In genomic region chr11:53411738-53412137, GRCm38 (mm10) we compare ENCODE assay signal across 10 mouse cellular contexts. TPM values are rescaled to one million over a fixed set of nuclear protein-coding genes. Genes with fewer than 3 reads are reported as not detected.
DNase-seq lines count a peak whose midpoint lies in the region; ATAC-seq and TF ChIP-seq lines count a peak whose summit lies in the region.
"Had no signal": no experiment of that assay in that cellular context is flagged by ENCODE, and none has a peak within 500 bp of the region (broad histone marks: within the 10 kb centered on the region; RNA-seq: fewer than 3 reads in every experiment).

No protein-coding gene starts in this region.

- peak; percentile 68 for DNase-seq in kidney, postnatal 0 days (ENCODE audit: low spot score)
- DNase-seq in kidney, postnatal 25 days = no peak
- peak; percentile 74 for DNase-seq in MEL (ENCODE audit: low read depth, low spot score)
- DNase-seq in brain, adult 2 months (ENCODE audit: low read depth, low spot score) = peak; percentile 72
- no peak for DNase-seq in kidney, postnatal 10 days
- DNase-seq in left cerebral cortex, postnatal 4 days = no peak

- ATAC-seq in kidney, postnatal 0 days (replicated peaks; ENCODE audit: low FRiP score, low read depth) = no peak
- peak; percentile 57 for ATAC-seq in megakaryocyte, adult 5-6 weeks (ENCODE audit: poor library complexity, severe bottlenecking)
- ATAC-seq: forebrain, embryonic 13.5 days had no signal

- no peak for TF ChIP-seq EP300 in MEL (IDR thresholded peaks at IDR 0.05; ENCODE audit: low read depth in 1 of 2, low read length in 2 of 2)

- peak; percentile 74 for TF ChIP-seq CTCF in kidney, postnatal 0 days (IDR thresholded peaks at IDR 0.05; ENCODE audit: low read depth)
- TF ChIP-seq CTCF in MEL (IDR thresholded peaks at IDR 0.05 in 2 of 3, conservative IDR thresholded peaks at IDR 0.05 in 1 of 3; ENCODE audit: control insufficient read depth in 1 of 3, insufficient read depth in 1 of 3, low read depth in 2 of 3, low read length in 3 of 3, poor library complexity in 1 of 3, severe bottlenecking in 1 of 3) = peak; percentile 47 to 85 (median 68)

- no peaks in the 10 kb centered on the region for H3K4me1 ChIP-seq in kidney, postnatal 0 days (replicated peaks; ENCODE audit: insufficient read depth, low read length)
- H3K4me1 ChIP-seq in MEL (ENCODE audit: control insufficient read depth in 1 of 2, insufficient read depth in 2 of 2, low read length in 2 of 2) = no peaks in the 10 kb centered on the region
- H3K4me1 ChIP-seq: forebrain, embryonic 13.5 days; kidney, embryonic 15.5 days; lung, embryonic 15.5 days had no signal

- H3K27me3 ChIP-seq in kidney, postnatal 0 days (ENCODE audit: insufficient read depth, low read length) = no peaks in the 10 kb centered on the region
- no peaks in the 10 kb centered on the region for H3K27me3 ChIP-seq in MEL (ENCODE audit: control insufficient read depth in 1 of 2, insufficient read depth in 2 of 2, low read length in 2 of 2)
- H3K27me3 ChIP-seq: forebrain, embryonic 13.5 days; kidney, embryonic 15.5 days; lung, embryonic 15.5 days had no signal

- H3K9me3 ChIP-seq in kidney, postnatal 0 days (replicated peaks; ENCODE audit: low read length) = no peaks in the 10 kb centered on the region
- H3K9me3 ChIP-seq in MEL (replicated peaks; ENCODE audit: insufficient read depth, low read length) = no peaks in the 10 kb centered on the region
- H3K9me3 ChIP-seq: forebrain, embryonic 13.5 days; kidney, embryonic 15.5 days; lung, embryonic 15.5 days had no signal

- no peak overlapping the region for H3K27ac ChIP-seq in kidney, postnatal 0 days
- H3K27ac ChIP-seq in MEL (ENCODE audit: control insufficient read depth, low read depth, low read length) = no peak overlapping the region
- H3K27ac ChIP-seq: forebrain, embryonic 13.5 days; kidney, embryonic 15.5 days; lung, embryonic 15.5 days had no signal

- peak; percentile 55 for TF ChIP-seq RAD21 in MEL (IDR thresholded peaks at IDR 0.05; ENCODE audit: low read depth, low read length)

- peaks cover 58% of the 10 kb centered on the region for H3K36me3 ChIP-seq in kidney, postnatal 0 days (ENCODE audit: insufficient read depth, low read length)
- H3K36me3 ChIP-seq in MEL (ENCODE audit: control insufficient read depth in 1 of 2, insufficient read depth in 2 of 2, low read length in 2 of 2) = peaks cover 0 to 71% of the 10 kb centered on the region in 2 experiments; a peak in 2 of 4 replicates

- intact Hi-C loops in left cerebral cortex, postnatal 4 days (cut with DNase I) = loop anchor here (5.0 to 10.0 kb wide), 2 partner anchors 34 to 127 kb away; no protein-coding TSS in a partner anchor

- TF ChIP-seq POLR2A in MEL (IDR thresholded peaks at IDR 0.05; ENCODE audit: control insufficient read depth in 1 of 2, insufficient read depth in 1 of 2, low read depth in 1 of 2, low read length in 2 of 2, poor library complexity in 1 of 2) = no peak

- H3K9ac ChIP-seq in kidney, postnatal 0 days (ENCODE audit: low read depth, low read length) = no peak overlapping the region
- H3K9ac ChIP-seq in MEL (ENCODE audit: control insufficient read depth, low read depth, low read length, poor library complexity, severe bottlenecking) = no peak overlapping the region
- H3K9ac ChIP-seq: forebrain, embryonic 13.5 days; kidney, embryonic 15.5 days; lung, embryonic 15.5 days had no signal

- H3K4me2 ChIP-seq in kidney, postnatal 0 days (ENCODE audit: low read length) = no peak overlapping the region
- H3K4me2 ChIP-seq: forebrain, embryonic 13.5 days; kidney, embryonic 15.5 days; lung, embryonic 15.5 days had no signal

- H3K4me3 ChIP-seq in kidney, postnatal 0 days (replicated peaks; ENCODE audit: low read depth, low read length) = no peak overlapping the region
- H3K4me3 ChIP-seq in MEL (ENCODE audit: control insufficient read depth in 1 of 2, insufficient read depth in 1 of 2, low read depth in 2 of 2, low read length in 2 of 2) = no peak overlapping the region
- H3K4me3 ChIP-seq: forebrain, embryonic 13.5 days; kidney, embryonic 15.5 days; lung, embryonic 15.5 days had no signal

- no peaks in the 10 kb centered on the region for H3K79me2 ChIP-seq in MEL (ENCODE audit: control insufficient read depth, insufficient read depth, low read length, poor library complexity)

TF ChIP-seq in MEL, 35 proteins besides CTCF, POLR2A, EP300 and RAD21:
- TF ChIP-seq MAFK (IDR thresholded peaks at IDR 0.05; ENCODE audit: borderline replicate concordance, low read depth, low read length) (no peak), ZKSCAN1 (IDR thresholded peaks at IDR 0.05; ENCODE audit: low read depth, low read length) (no peak), ELF1 (IDR thresholded peaks at IDR 0.05; ENCODE audit: low read depth, low read length) (0 out of 2 replicates have a peak, but pooled peaks have one; percentile 4), SIN3A (IDR thresholded peaks at IDR 0.05; ENCODE audit: low read length) (0 out of 2 replicates have a peak, but pooled peaks have one; percentile 12), TBP (IDR thresholded peaks at IDR 0.05; ENCODE audit: low read depth, low read length) (no peak), POLR2AphosphoS2 (IDR thresholded peaks at IDR 0.05; ENCODE audit: low read length) (no peak), MAZ (IDR thresholded peaks at IDR 0.05; ENCODE audit: low read depth, low read length) (no peak), ZNF384 (IDR thresholded peaks at IDR 0.05; ENCODE audit: low read depth, low read length) (no peak), ZC3H11A (IDR thresholded peaks at IDR 0.05; ENCODE audit: low read depth, low read length) (peak; percentile 41), MAX (IDR thresholded peaks at IDR 0.05; ENCODE audit: low read length) (no peak), RCOR1 (IDR thresholded peaks at IDR 0.05; ENCODE audit: low read depth, low read length) (no peak), ETS1 (IDR thresholded peaks at IDR 0.05; ENCODE audit: low read depth, low read length) (no peak), POLR2AphosphoS5 (IDR thresholded peaks at IDR 0.05; ENCODE audit: borderline replicate concordance, low read depth, low read length) (no peak), SMC3 (IDR thresholded peaks at IDR 0.05; ENCODE audit: low read depth, low read length) (peak; percentile 82)

RNA-seq across cellular contexts. Expression of gene Leap2, which starts 11.2 kb away (rescaled TPM):
- polyA plus RNA-seq in kidney, postnatal 0 days (2015; fragmentation: Nextera tagmentation; extraction: Ambion mirVana) = 0.24 and 0.28 TPM in 2 replicates
- total RNA-seq in MEL (2012; rRNA removed) = not detected in 2 replicates
- under 1 TPM in 1 of 2 experiments, not detected in 1; 0.24 TPM for polyA plus RNA-seq in MEL (2012; ENCODE audit: insufficient read depth in 1 of 2, insufficient read length in 2 of 2, low read depth in 1 of 2, low replicate concordance in 2 of 2, missing spikeins in 1 of 2)
- total RNA-seq in megakaryocyte, adult 5-6 weeks (2015) = not detected in 2 replicates
- not detected in 2 replicates for total RNA-seq in megakaryocyte, adult 5-6 weeks (2017)
- total RNA-seq in left cerebral cortex, postnatal 4 days (2021) = not detected
- polyA plus RNA-seq: forebrain, embryonic 13.5 days; lung, embryonic 15.5 days had no signal

RNA-seq across cellular contexts. Expression of gene Uqcrq, which starts 18.9 kb away (rescaled TPM):
- 1,154 and 1,231 TPM in 2 replicates for polyA plus RNA-seq in kidney, postnatal 0 days (2015; fragmentation: Nextera tagmentation; extraction: Ambion mirVana)
- total RNA-seq in MEL (2012; rRNA removed) = 72.4 and 85.3 TPM in 2 replicates
- 1,000 to 10,000 TPM in 1 of 2 experiments, not detected in 1; 1,130 TPM for polyA plus RNA-seq in MEL (2012; ENCODE audit: insufficient read depth in 1 of 2, insufficient read length in 2 of 2, low read depth in 1 of 2, low replicate concordance in 2 of 2, missing spikeins in 1 of 2)
- 163 and 181 TPM in 2 replicates for total RNA-seq in megakaryocyte, adult 5-6 weeks (2015)
- total RNA-seq in megakaryocyte, adult 5-6 weeks (2017) = 53.2 and 54.8 TPM in 2 replicates
- total RNA-seq in left cerebral cortex, postnatal 4 days (2021) = 100 to 1,000 TPM; 367 to 399 TPM

RNA-seq across cellular contexts. Expression of gene Gdf9, which starts 19.1 kb away (rescaled TPM):
- 0.57 and 1.0 TPM in 2 replicates for polyA plus RNA-seq in kidney, postnatal 0 days (2015; fragmentation: Nextera tagmentation; extraction: Ambion mirVana)
- 0.42 and 0.49 TPM in 2 replicates for total RNA-seq in MEL (2012; rRNA removed)
- under 1 TPM in 1 of 2 experiments, not detected in 1; 0.43 TPM for polyA plus RNA-seq in MEL (2012; ENCODE audit: insufficient read depth in 1 of 2, insufficient read length in 2 of 2, low read depth in 1 of 2, low replicate concordance in 2 of 2, missing spikeins in 1 of 2)
- total RNA-seq in megakaryocyte, adult 5-6 weeks (2015) = 0.54 and 1.6 TPM in 2 replicates
- 2.5 and 5.7 TPM in 2 replicates for total RNA-seq in megakaryocyte, adult 5-6 weeks (2017)
- 1 to 10 TPM; 1.3 to 1.7 TPM for total RNA-seq in left cerebral cortex, postnatal 4 days (2021)

RNA-seq across cellular contexts. Expression of gene Gm10447, which starts 45.2 kb away (rescaled TPM):
- polyA plus RNA-seq in kidney, postnatal 0 days (2015; fragmentation: Nextera tagmentation; extraction: Ambion mirVana) = 0.08 and 0.14 TPM in 2 replicates
- not detected in 2 replicates for total RNA-seq in MEL (2012; rRNA removed)
- not detected for polyA plus RNA-seq in MEL (2012; ENCODE audit: insufficient read depth in 1 of 2, insufficient read length in 2 of 2, low read depth in 1 of 2, low replicate concordance in 2 of 2, missing spikeins in 1 of 2)
- not detected in 2 replicates for total RNA-seq in megakaryocyte, adult 5-6 weeks (2015)
- total RNA-seq in megakaryocyte, adult 5-6 weeks (2017) = 0.11 TPM in 1 of 2 replicates, not detected in the other
- not detected for total RNA-seq in left cerebral cortex, postnatal 4 days (2021)
- polyA plus RNA-seq: forebrain, embryonic 13.5 days; kidney, embryonic 15.5 days; lung, embryonic 15.5 days had no signal

RNA-seq across cellular contexts. Expression of gene Shroom1, which starts 45.3 kb away (rescaled TPM):
- polyA plus RNA-seq in kidney, postnatal 0 days (2015; fragmentation: Nextera tagmentation; extraction: Ambion mirVana) = 1.1 and 1.2 TPM in 2 replicates
- total RNA-seq in MEL (2012; rRNA removed) = not detected in 2 replicates
- under 1 TPM in 1 of 2 experiments, not detected in 1; 0.19 TPM for polyA plus RNA-seq in MEL (2012; ENCODE audit: insufficient read depth in 1 of 2, insufficient read length in 2 of 2, low read depth in 1 of 2, low replicate concordance in 2 of 2, missing spikeins in 1 of 2)
- 0.05 and 0.13 TPM in 2 replicates for total RNA-seq in megakaryocyte, adult 5-6 weeks (2015)
- total RNA-seq in megakaryocyte, adult 5-6 weeks (2017) = 0.07 and 4.5 TPM in 2 replicates
- total RNA-seq in left cerebral cortex, postnatal 4 days (2021) = 1 to 10 TPM; 2.8 to 3.2 TPM

Comparison
In these comparisons a context has a peak if more than half of its experiments do, and no peak if none do; other contexts are left out.
1. DNase-seq: peak in kidney, postnatal 0 days (single experiment), MEL (single experiment) and brain, adult 2 months (single experiment); none in kidney, postnatal 25 days (0 of 2), kidney, postnatal 10 days (single experiment) and left cerebral cortex, postnatal 4 days (single experiment).